Mouse (Mus musculus): ENCODE measurements at regions not wholly inside any gene's neighbourhood (a gene's known extent, or its start where the extent isn't known, plus 50 kb on each side); places are given as distances from the start of the nearest gene placed in this dataset.
"Not testable (repeated sequence)": the region's sequence is repeated elsewhere in the genome, so short reads cannot be mapped to it uniquely, and the experiment has no call there.

GRCm38 (mm10) chr6:109245666-109246065 lies 417.2 kb downstream of the Edem1 start:
- no peak overlapping the region for H3K9ac ChIP-seq (replicated peaks; ENCODE audit: low read length)
- WGBS: 84% methylated on average over 2 of the region's 2 CpGs
- no peak overlapping the region for H3K27ac ChIP-seq (replicated peaks; ENCODE audit: low read depth, low read length)
- H3K27me3 ChIP-seq (ENCODE audit: control insufficient read depth, insufficient read depth, low read length): no peaks in the 10 kb centered on the region
- peak; percentile 7 for DNase-seq
- no peak overlapping the region for H3K4me3 ChIP-seq (replicated peaks; ENCODE audit: low read depth, low read length)
- ATAC-seq (ENCODE audit: low FRiP score, low TSS enrichment): no peak
- no peaks in the 10 kb centered on the region for H3K36me3 ChIP-seq (ENCODE audit: control insufficient read depth, insufficient read depth, low read length)
- no peaks in the 10 kb centered on the region for H3K9me3 ChIP-seq (ENCODE audit: control insufficient read depth, low read length)
- H3K4me2 ChIP-seq (ENCODE audit: low read length): no peak overlapping the region
- no peaks in the 10 kb centered on the region for H3K4me1 ChIP-seq (ENCODE audit: control insufficient read depth, insufficient read depth, low read length)

- not testable (repeated sequence) for ATAC-seq (ENCODE audit: low FRiP score, low TSS enrichment); DNase-seq; H3K4me2 ChIP-seq (ENCODE audit: low read length); H3K27me3 ChIP-seq (ENCODE audit: control insufficient read depth, insufficient read depth, low read length); H3K36me3 ChIP-seq (ENCODE audit: control insufficient read depth, insufficient read depth, low read length); H3K27ac ChIP-seq (replicated peaks; ENCODE audit: low read depth, low read length); H3K9ac ChIP-seq (replicated peaks; ENCODE audit: low read length); H3K9me3 ChIP-seq (ENCODE audit: control insufficient read depth, low read length); H3K4me3 ChIP-seq (replicated peaks; ENCODE audit: low read depth, low read length); H3K4me1 ChIP-seq (ENCODE audit: control insufficient read depth, insufficient read depth, low read length)
- 38% methylated on average over 2 of the region's 2 CpGs for WGBS
Measured at GRCm38 (mm10) chr6:109246510-109246909, 418.1 kb downstream of the Edem1 start.

Data from midbrain, embryonic 14.5 days (tissue).